Mouse (Mus musculus) mammary gland, adult 2 months (tissue): ENCODE measurements around the gene Tsku. TPM values are rescaled to one million over a fixed set of nuclear protein-coding genes. Genes with fewer than 3 reads are reported as not detected.

Experiments
- polyA plus RNA-seq: library from polyadenylated mRNA; depleted of rRNA; stranded (reverse); fragments of >200 nt; gene quantifications from 2 replicates; pipeline ENCODE4 v1.2.3, GENCODE M21; 2012; ENCODE audit warnings: low replicate concordance; rRNA removed

Tsku gene
- 23.6 and 26.0 TPM in 2 replicates for polyA plus RNA-seq

DNA sequence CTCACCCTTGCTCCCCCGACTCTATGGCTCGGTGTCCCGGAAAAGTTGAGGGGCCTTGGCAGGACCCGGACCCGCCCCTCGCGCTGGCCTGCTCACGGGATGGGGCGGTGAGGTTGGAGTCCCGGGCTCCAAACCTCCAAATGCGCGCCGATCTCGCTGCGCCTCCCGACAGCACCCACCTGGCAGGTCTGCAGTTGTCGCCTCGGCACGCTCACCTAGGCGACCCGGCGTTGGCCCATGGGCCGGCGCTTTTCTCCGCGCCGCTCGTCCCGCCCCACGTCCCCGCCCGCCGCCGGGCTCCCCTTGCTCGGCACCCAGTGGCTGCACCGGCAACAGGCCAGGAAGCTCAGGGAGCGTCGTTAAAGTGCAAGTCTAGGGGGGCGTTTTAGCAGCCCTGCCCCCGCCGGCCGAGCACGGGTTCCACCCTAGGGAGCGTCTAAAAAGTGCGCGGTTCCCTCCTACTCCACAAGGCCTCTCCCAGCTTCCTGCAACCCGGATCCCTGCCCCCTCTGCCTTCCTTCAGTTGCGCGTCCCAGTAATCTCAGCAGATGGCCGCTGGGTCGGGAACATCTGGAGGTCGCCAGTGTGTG is at the start of gene Tsku:
Gene Tsku, minus strand, starts transcription at position 266 of the 590 bp plus-strand sequence.

DNA sequence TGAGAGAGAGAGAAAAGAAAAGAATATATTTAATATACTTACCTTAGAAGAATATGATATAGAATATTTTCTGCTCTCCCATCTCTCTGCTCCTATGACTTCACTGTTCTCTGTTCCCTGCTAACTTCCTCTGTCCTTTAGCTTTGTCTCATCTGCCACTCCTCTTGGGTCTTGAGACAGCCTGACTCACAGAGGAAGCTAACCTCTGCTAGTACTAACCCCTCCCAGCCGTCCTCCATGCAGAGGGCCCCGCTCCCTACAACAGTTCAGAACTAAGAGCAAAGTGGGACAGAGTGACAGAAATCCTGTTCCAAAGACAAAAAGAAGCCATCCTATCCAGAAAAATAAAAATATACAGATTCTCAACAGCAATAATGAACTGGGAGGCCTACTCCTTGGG is 40.0 kb downstream of the Tsku start, which contains the start of gene Acer3:
Gene Acer3, minus strand, starts transcription at position 126 of the 400 bp plus-strand sequence.

Other genes with a start within 250 kb of the Tsku start
- gene Myo7a, start 241.8 kb downstream of the Tsku start, polyA plus RNA-seq = 19.6 and 23.6 TPM in 2 replicates
- 0.56 and 0.65 TPM in 2 replicates for gene Omp, start 215.8 kb downstream of the Tsku start, polyA plus RNA-seq
- gene Capn5, start 183.1 kb downstream of the Tsku start, polyA plus RNA-seq = 29.0 and 29.5 TPM in 2 replicates
- 0.22 and 0.82 TPM in 2 replicates for gene B3gnt6, start 161.8 kb downstream of the Tsku start, polyA plus RNA-seq
- 3.6 and 5.2 TPM in 2 replicates for gene Acer3, start 40.1 kb downstream of the Tsku start, polyA plus RNA-seq
- gene Gucy2d, start 79.1 kb upstream of the Tsku start, polyA plus RNA-seq = 0.07 TPM in 1 of 2 replicates, not detected in the other
- gene Lrrc32, start 128.0 kb upstream of the Tsku start, polyA plus RNA-seq = 20.7 and 24.3 TPM in 2 replicates